Mouse (Mus musculus): ENCODE measurements around the gene Gm8126. TPM values are rescaled to one million over a fixed set of nuclear protein-coding genes. Genes with fewer than 3 reads are reported as not detected.
"Not testable (repeated sequence)": the region's sequence is repeated elsewhere in the genome, so short reads cannot be mapped to it uniquely, and the experiment has no call there.

The Gm8126 gene
- polyA plus RNA-seq (2016; fragmentation: Nextera tagmentation; extraction: Ambion mirVana) = not detected in 2 replicates

- H3K4me2 ChIP-seq, H3K4me3 ChIP-seq: not testable (repeated sequence)
- 42% methylated on average over 3 of the region's 4 CpGs for whole genome bisulfite sequencing (ENCODE audit: insufficient replicate concordance)
These were observed at the start of gene Gm8126 for GRCm38 (mm10) chr14:43258349-43258748. Gm8126 (plus strand) TSS chr14:43258649.

GRCm38 (mm10) chr14:43235204-43235603 is 23.2 kb upstream of the Gm8126 start, which contains the start of gene Gm8122:
Gm8122 (minus strand) TSS chr14:43235304.
- not testable (repeated sequence) for H3K9me3 ChIP-seq (replicated peaks); H3K27ac ChIP-seq; ATAC-seq; H3K27me3 ChIP-seq (replicated peaks); H3K4me3 ChIP-seq; H3K9ac ChIP-seq; H3K36me3 ChIP-seq; H3K4me2 ChIP-seq; H3K4me1 ChIP-seq
- 77% methylated on average over 4 of the region's 4 CpGs for WGBS (ENCODE audit: insufficient replicate concordance)

More at GRCm38 (mm10) chr14:43258349-43258748, at the start of gene Gm8126:
- H3K9ac ChIP-seq; H3K9me3 ChIP-seq (replicated peaks); H3K4me1 ChIP-seq; H3K27ac ChIP-seq; ATAC-seq; H3K36me3 ChIP-seq; H3K27me3 ChIP-seq (replicated peaks): not testable (repeated sequence)

- H3K4me1 ChIP-seq, H3K9ac ChIP-seq: not testable (repeated sequence)
These were observed 20.7 kb upstream of the Gm8126 start for GRCm38 (mm10) chr14:43237769-43238168.

GRCm38 (mm10) chr14:43249611-43250170 is 8.8 kb upstream of the Gm8126 start:
- H3K4me1 ChIP-seq; H3K27ac ChIP-seq; ATAC-seq; H3K4me3 ChIP-seq; H3K36me3 ChIP-seq; H3K9ac ChIP-seq; H3K4me2 ChIP-seq; H3K9me3 ChIP-seq (replicated peaks); H3K27me3 ChIP-seq (replicated peaks): not testable (repeated sequence)
- WGBS (ENCODE audit: insufficient replicate concordance) = 30% methylated on average over 10 of the region's 12 CpGs

More at GRCm38 (mm10) chr14:43237769-43238168, 20.7 kb upstream of the Gm8126 start:
- not testable (repeated sequence) for H3K27ac ChIP-seq; H3K27me3 ChIP-seq (replicated peaks); ATAC-seq; H3K9me3 ChIP-seq (replicated peaks); H3K36me3 ChIP-seq; H3K4me2 ChIP-seq; H3K4me3 ChIP-seq

DNA sequence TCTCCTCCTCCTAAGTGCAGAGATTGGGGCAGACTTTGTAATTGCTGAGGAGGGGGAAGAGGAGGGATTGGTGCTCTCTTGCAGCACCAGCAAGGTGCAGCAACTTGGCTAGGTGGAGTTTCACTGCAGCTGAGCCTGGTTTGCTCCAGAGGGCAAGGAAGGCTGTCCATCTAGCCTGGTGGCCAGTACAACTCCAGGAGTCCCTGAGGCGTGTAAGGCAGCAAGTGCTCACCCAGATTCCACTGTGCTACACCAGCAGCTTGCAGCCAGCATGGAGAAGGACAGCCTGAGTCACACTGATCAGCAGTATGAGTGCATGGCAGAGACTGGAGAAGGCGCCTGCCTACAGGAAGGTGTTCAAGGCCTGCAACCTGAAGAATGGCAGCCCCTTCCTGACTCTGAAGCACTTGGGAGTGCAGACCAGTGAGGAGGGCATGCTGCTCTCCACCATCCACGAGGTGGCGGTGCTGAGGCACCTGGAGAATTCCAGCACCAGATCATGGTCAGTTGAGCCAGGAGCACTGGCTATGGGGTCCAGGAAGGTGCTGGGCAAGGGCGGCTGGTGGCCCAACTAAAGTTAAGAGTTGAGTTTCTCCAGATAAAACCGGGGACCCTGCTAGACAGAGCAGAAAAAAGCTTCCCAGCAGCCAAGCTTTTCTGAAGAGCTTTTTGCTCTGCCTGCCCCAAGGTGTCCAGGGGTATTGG is 7.7 kb upstream of the Gm8126 start:
- not testable (repeated sequence) for H3K4me3 ChIP-seq; H3K36me3 ChIP-seq; H3K9me3 ChIP-seq (replicated peaks); H3K4me2 ChIP-seq; ATAC-seq; H3K4me1 ChIP-seq; H3K27ac ChIP-seq; H3K27me3 ChIP-seq (replicated peaks); H3K9ac ChIP-seq
- 18% methylated on average over 5 of the region's 6 CpGs for WGBS (ENCODE audit: insufficient replicate concordance)

DNA sequence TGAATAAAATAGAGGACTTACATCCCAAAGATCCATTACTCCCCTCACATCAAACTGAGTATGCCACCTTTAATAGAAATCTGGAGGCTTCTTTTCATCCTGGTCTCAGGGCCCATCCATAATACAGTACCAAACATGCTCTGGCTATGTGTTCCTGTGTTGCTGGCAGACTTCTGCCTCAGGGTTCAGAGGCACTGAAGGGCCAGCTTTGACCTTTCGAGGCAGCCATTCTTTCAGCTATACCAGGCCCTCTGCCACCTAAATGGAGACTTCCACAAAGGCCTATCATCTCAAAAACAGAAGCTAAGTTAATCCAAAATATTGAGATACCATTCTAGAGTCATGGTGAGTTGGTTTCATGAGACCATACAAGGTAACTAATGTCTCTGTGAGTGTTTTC is 1.9 kb upstream of the Gm8126 start:
- H3K4me2 ChIP-seq; H3K36me3 ChIP-seq; H3K9me3 ChIP-seq (replicated peaks); H3K4me3 ChIP-seq; H3K27me3 ChIP-seq (replicated peaks); H3K27ac ChIP-seq; H3K9ac ChIP-seq; H3K4me1 ChIP-seq; ATAC-seq: not testable (repeated sequence)
- 50% methylated on average over 1 of the region's 1 CpGs for WGBS (ENCODE audit: insufficient replicate concordance)

GRCm38 (mm10) chr14:43263421-43263820 is 5.0 kb downstream of the Gm8126 start:
- not testable (repeated sequence) for ATAC-seq
- WGBS (ENCODE audit: insufficient replicate concordance) = 73% methylated on average over 3 of the region's 3 CpGs

GRCm38 (mm10) chr14:43268521-43269084 is 10.2 kb downstream of the Gm8126 start:
- not testable (repeated sequence) for H3K4me2 ChIP-seq; H3K9ac ChIP-seq; H3K4me3 ChIP-seq; H3K27ac ChIP-seq; H3K27me3 ChIP-seq (replicated peaks); ATAC-seq; H3K36me3 ChIP-seq; H3K4me1 ChIP-seq; H3K9me3 ChIP-seq (replicated peaks)
- WGBS (ENCODE audit: insufficient replicate concordance) = 25% methylated on average over 2 of the region's 2 CpGs

More at GRCm38 (mm10) chr14:43263421-43263820, 5.0 kb downstream of the Gm8126 start:
- not testable (repeated sequence) for H3K36me3 ChIP-seq; H3K4me3 ChIP-seq; H3K9ac ChIP-seq; H3K4me2 ChIP-seq; H3K4me1 ChIP-seq; H3K27ac ChIP-seq; H3K9me3 ChIP-seq (replicated peaks); H3K27me3 ChIP-seq (replicated peaks)

- not testable (repeated sequence) for H3K27ac ChIP-seq; H3K4me1 ChIP-seq; H3K4me2 ChIP-seq; H3K27me3 ChIP-seq (replicated peaks); H3K9ac ChIP-seq; H3K36me3 ChIP-seq; H3K9me3 ChIP-seq (replicated peaks); H3K4me3 ChIP-seq; ATAC-seq
- WGBS (ENCODE audit: insufficient replicate concordance) = 69% methylated on average over 3 of the region's 3 CpGs
These were observed 10.8 kb downstream of the Gm8126 start for GRCm38 (mm10) chr14:43269211-43269610.

DNA sequence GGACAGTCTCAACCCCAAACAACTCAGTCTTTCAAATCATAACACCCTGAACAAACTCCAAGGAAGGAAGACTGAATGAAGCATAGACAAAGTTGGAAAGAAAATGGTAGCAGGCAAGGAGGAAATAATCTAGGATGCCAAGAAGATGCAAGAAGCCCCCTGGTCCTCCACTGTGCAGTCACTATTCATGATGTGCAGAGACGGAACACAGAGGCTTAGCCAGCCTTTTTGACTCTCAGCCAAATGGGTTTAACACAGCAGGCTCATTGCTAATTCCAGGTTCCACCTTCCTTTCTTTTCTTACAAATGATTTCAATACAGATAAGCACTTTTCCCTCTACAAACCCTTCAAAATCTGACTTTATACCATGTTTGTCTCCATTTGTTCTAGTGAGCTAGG is 14.7 kb downstream of the Gm8126 start:
- not testable (repeated sequence) for H3K27ac ChIP-seq; H3K9ac ChIP-seq; H3K9me3 ChIP-seq (replicated peaks); H3K4me1 ChIP-seq; H3K36me3 ChIP-seq; H3K4me2 ChIP-seq; H3K27me3 ChIP-seq (replicated peaks); ATAC-seq; H3K4me3 ChIP-seq
- 63% methylated on average over 1 of the region's 1 CpGs for WGBS (ENCODE audit: insufficient replicate concordance)

- not testable (repeated sequence) for H3K36me3 ChIP-seq; H3K27ac ChIP-seq; H3K9me3 ChIP-seq (replicated peaks); H3K27me3 ChIP-seq (replicated peaks); H3K4me3 ChIP-seq; H3K9ac ChIP-seq; H3K4me1 ChIP-seq; ATAC-seq; H3K4me2 ChIP-seq
- 48% methylated on average over 8 of the region's 8 CpGs for WGBS (ENCODE audit: insufficient replicate concordance)
These were observed 16.6 kb downstream of the Gm8126 start, which contains the start of gene Gm9732 for GRCm38 (mm10) chr14:43274986-43275511. Gm9732 (plus strand) TSS chr14:43275036.

- not testable (repeated sequence) for H3K4me2 ChIP-seq; H3K27me3 ChIP-seq (replicated peaks); H3K27ac ChIP-seq; H3K9ac ChIP-seq; ATAC-seq; H3K9me3 ChIP-seq (replicated peaks); H3K4me1 ChIP-seq; H3K4me3 ChIP-seq; H3K36me3 ChIP-seq
- WGBS (ENCODE audit: insufficient replicate concordance) = 71% methylated on average over 1 of the region's 1 CpGs
These were observed 17.3 kb downstream of the Gm8126 start for GRCm38 (mm10) chr14:43275752-43276151.
